Mouse (Mus musculus): ENCODE measurements around the gene Ly6g5b. TPM values are rescaled to one million over a fixed set of nuclear protein-coding genes. Genes with fewer than 3 reads are reported as not detected.

Ly6g5b gene
- polyA plus RNA-seq, 1 experiment from 2014 or later: 1.5 TPM

GRCm38 (mm10) chr17:35155451-35155850, 40.2 kb upstream of the Ly6g5b start:
- Histone ChIP-seq H3K9ac (no peak overlapping the region), H3K4me3 (replicated peaks) (no peak overlapping the region), H3K9me3 (no peaks in the 10 kb centered on the region), H3K4me1 (no peaks in the 10 kb centered on the region), H3K27me3 (no peaks in the 10 kb centered on the region), H3K4me2 (no peak overlapping the region), H3K27ac (no peak overlapping the region), H3K36me3 (replicated peaks) (peaks cover 99% of the 10 kb centered on the region)
- no peak for ATAC-seq (ENCODE audit: low FRiP score)
- 94% methylated on average over 12 of the region's 12 CpGs for WGBS

GRCm38 (mm10) chr17:35154616-35155015, 39.4 kb upstream of the Ly6g5b start:
- no peak overlapping the region for H3K4me3 ChIP-seq (replicated peaks)
- no peak overlapping the region for H3K9ac ChIP-seq

GRCm38 (mm10) chr17:35153931-35154330, 38.7 kb upstream of the Ly6g5b start:
- peaks cover 99% of the 10 kb centered on the region for H3K36me3 ChIP-seq (replicated peaks)
- H3K9me3 ChIP-seq: no peaks in the 10 kb centered on the region
- ATAC-seq (ENCODE audit: low FRiP score): no peak
- 82% methylated on average over 4 of the region's 4 CpGs for WGBS
- H3K4me2 ChIP-seq: no peak overlapping the region
- H3K4me3 ChIP-seq (replicated peaks): no peak overlapping the region
- no peak overlapping the region for H3K27ac ChIP-seq
- H3K27me3 ChIP-seq: no peaks in the 10 kb centered on the region
- H3K9ac ChIP-seq: no peak overlapping the region
- no peaks in the 10 kb centered on the region for H3K4me1 ChIP-seq

More at GRCm38 (mm10) chr17:35154616-35155015, 39.4 kb upstream of the Ly6g5b start:
- ATAC-seq (ENCODE audit: low FRiP score): no peak
- Histone ChIP-seq H3K4me2 (no peak overlapping the region), H3K36me3 (replicated peaks) (peaks cover 99% of the 10 kb centered on the region), H3K27ac (no peak overlapping the region), H3K9me3 (no peaks in the 10 kb centered on the region), H3K4me1 (no peaks in the 10 kb centered on the region), H3K27me3 (no peaks in the 10 kb centered on the region)
- 88% methylated on average over 7 of the region's 7 CpGs for WGBS

- peaks cover 99% of the 10 kb centered on the region for H3K36me3 ChIP-seq (replicated peaks)
- no peak overlapping the region for H3K4me3 ChIP-seq (replicated peaks)
- no peaks in the 10 kb centered on the region for H3K27me3 ChIP-seq
- no peaks in the 10 kb centered on the region for H3K4me1 ChIP-seq
- H3K4me2 ChIP-seq: no peak overlapping the region
- no peaks in the 10 kb centered on the region for H3K9me3 ChIP-seq
- no peak overlapping the region for H3K9ac ChIP-seq
- H3K27ac ChIP-seq: no peak overlapping the region
- ATAC-seq (ENCODE audit: low FRiP score): no peak
- WGBS: 90% methylated on average over 9 of the region's 9 CpGs
Measured at GRCm38 (mm10) chr17:35153077-35153476, 37.8 kb upstream of the Ly6g5b start.

- H3K36me3 ChIP-seq (replicated peaks): peaks cover 97% of the 10 kb centered on the region
- H3K9me3 ChIP-seq: no peaks in the 10 kb centered on the region
- no peak overlapping the region for H3K4me3 ChIP-seq (replicated peaks)
- WGBS: 97% methylated on average over 4 of the region's 4 CpGs
- no peak overlapping the region for H3K9ac ChIP-seq
- no peaks in the 10 kb centered on the region for H3K27me3 ChIP-seq
- no peak overlapping the region for H3K27ac ChIP-seq
- no peak overlapping the region for H3K4me2 ChIP-seq
- H3K4me1 ChIP-seq: no peaks in the 10 kb centered on the region
- ATAC-seq (ENCODE audit: low FRiP score): no peak
Measured at GRCm38 (mm10) chr17:35152121-35152520, 36.9 kb upstream of the Ly6g5b start.

GRCm38 (mm10) chr17:35147922-35148639, 32.9 kb upstream of the Ly6g5b start:
- 71% methylated on average over 5 of the region's 5 CpGs for WGBS
- Histone ChIP-seq H3K27ac (no peak overlapping the region), H3K27me3 (no peaks in the 10 kb centered on the region), H3K4me1 (no peaks in the 10 kb centered on the region), H3K36me3 (replicated peaks) (peaks cover 97% of the 10 kb centered on the region), H3K4me2 (no peak overlapping the region), H3K4me3 (replicated peaks) (no peak overlapping the region), H3K9ac (no peak overlapping the region), H3K9me3 (peaks cover 4% of the 10 kb centered on the region; the same call in 1 of the 2 replicates)
- ATAC-seq (ENCODE audit: low FRiP score): no peak

- no peak for ATAC-seq (ENCODE audit: low FRiP score)
- WGBS: 58% methylated on average over 3 of the region's 3 CpGs
- Histone ChIP-seq H3K4me3 (replicated peaks) (no peak overlapping the region), H3K36me3 (replicated peaks) (peaks cover 97% of the 10 kb centered on the region), H3K4me1 (no peaks in the 10 kb centered on the region), H3K4me2 (no peak overlapping the region), H3K27me3 (no peaks in the 10 kb centered on the region), H3K9me3 (peaks cover 4% of the 10 kb centered on the region; the same call in 1 of the 2 replicates), H3K9ac (no peak overlapping the region), H3K27ac (no peak overlapping the region)
Measured at GRCm38 (mm10) chr17:35147348-35147747, 32.1 kb upstream of the Ly6g5b start.

GRCm38 (mm10) chr17:35146139-35146538, 30.9 kb upstream of the Ly6g5b start:
- 0 out of 2 replicates have a peak overlapping the region, but pooled peaks have one; percentile 56 for H3K27ac ChIP-seq
- ATAC-seq (ENCODE audit: low FRiP score): no peak
- peaks cover 97% of the 10 kb centered on the region for H3K36me3 ChIP-seq (replicated peaks)
- H3K9ac ChIP-seq: no peak overlapping the region
- no peak overlapping the region for H3K4me3 ChIP-seq (replicated peaks)
- peaks cover 4% of the 10 kb centered on the region; the same call in 1 of the 2 replicates for H3K9me3 ChIP-seq
- H3K27me3 ChIP-seq: no peaks in the 10 kb centered on the region
- H3K4me1 ChIP-seq: no peaks in the 10 kb centered on the region
- 91% methylated on average over 5 of the region's 5 CpGs for WGBS
- no peak overlapping the region for H3K4me2 ChIP-seq

- Histone ChIP-seq H3K9me3 (peaks cover 4% of the 10 kb centered on the region; the same call in 1 of the 2 replicates), H3K27me3 (no peaks in the 10 kb centered on the region), H3K36me3 (replicated peaks) (peaks cover 89% of the 10 kb centered on the region), H3K9ac (no peak overlapping the region), H3K4me3 (replicated peaks) (no peak overlapping the region), H3K4me1 (peaks cover 15% of the 10 kb centered on the region), H3K27ac (no peak overlapping the region), H3K4me2 (no peak overlapping the region)
- 92% methylated on average over 6 of the region's 6 CpGs for WGBS
- ATAC-seq (ENCODE audit: low FRiP score): no peak
Measured at GRCm38 (mm10) chr17:35141971-35142370, 26.7 kb upstream of the Ly6g5b start.

GRCm38 (mm10) chr17:35140490-35140996, 25.3 kb upstream of the Ly6g5b start:
- Histone ChIP-seq H3K9ac (0 out of 2 replicates have a peak overlapping the region, but pooled peaks have one; percentile 36), H3K4me2 (no peak overlapping the region), H3K4me3 (replicated peaks) (no peak overlapping the region), H3K4me1 (peaks cover 24% of the 10 kb centered on the region), H3K9me3 (peaks cover 4% of the 10 kb centered on the region; the same call in 1 of the 2 replicates), H3K36me3 (replicated peaks) (peaks cover 75% of the 10 kb centered on the region), H3K27me3 (no peaks in the 10 kb centered on the region), H3K27ac (no peak overlapping the region)
- no peak for ATAC-seq (ENCODE audit: low FRiP score)
- WGBS: 81% methylated on average over 16 of the region's 16 CpGs

GRCm38 (mm10) chr17:35139269-35139668, 24.0 kb upstream of the Ly6g5b start:
- Histone ChIP-seq H3K4me2 (no peak overlapping the region), H3K36me3 (replicated peaks) (peaks cover 62% of the 10 kb centered on the region), H3K27ac (no peak overlapping the region), H3K9ac (no peak overlapping the region), H3K27me3 (no peaks in the 10 kb centered on the region), H3K4me1 (peaks cover 26% of the 10 kb centered on the region), H3K4me3 (replicated peaks) (no peak overlapping the region), H3K9me3 (peaks cover 4% of the 10 kb centered on the region; the same call in 1 of the 2 replicates)
- 95% methylated on average over 3 of the region's 3 CpGs for WGBS
- ATAC-seq (ENCODE audit: low FRiP score): no peak

GRCm38 (mm10) chr17:35135591-35136320, 20.5 kb upstream of the Ly6g5b start:
- ATAC-seq (ENCODE audit: low FRiP score): peak; percentile 66
- no peaks in the 10 kb centered on the region for H3K9me3 ChIP-seq
- WGBS: under 1% methylated on average over 42 of the region's 43 CpGs
- H3K9ac ChIP-seq: peak overlapping the region; percentile 78
- H3K36me3 ChIP-seq (replicated peaks): peaks cover 31% of the 10 kb centered on the region
- no peaks in the 10 kb centered on the region for H3K27me3 ChIP-seq
- peak overlapping the region; percentile 95 for H3K27ac ChIP-seq
- peak overlapping the region; percentile 71 for H3K4me2 ChIP-seq
- peaks cover 26% of the 10 kb centered on the region for H3K4me1 ChIP-seq
- peak overlapping the region; percentile 81 for H3K4me3 ChIP-seq (replicated peaks)

All from forebrain, embryonic 12.5 days (tissue).